Mouse (Mus musculus): ENCODE results near the gene Pold3.

DNA sequence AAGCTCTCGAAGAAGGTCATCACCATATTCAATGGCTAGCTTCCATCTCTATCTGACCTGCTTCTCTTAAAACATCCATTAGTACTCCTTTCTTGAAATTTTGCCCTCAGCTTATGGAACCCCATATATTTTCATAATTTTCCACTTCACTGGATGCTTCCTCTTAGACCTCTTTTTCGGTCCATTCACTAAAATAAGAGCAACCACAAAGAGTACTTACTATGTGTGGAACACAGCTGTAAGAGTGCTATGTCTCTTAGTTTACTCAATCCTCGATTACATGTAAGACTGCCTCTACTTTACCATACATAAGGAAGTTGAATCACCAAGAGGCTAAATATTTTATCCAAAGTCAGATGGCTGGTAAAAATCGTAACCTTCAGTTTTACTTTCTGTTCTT is 16.7 kb downstream of the Pold3 start:
- TF ChIP-seq CTCF (IDR thresholded peaks at IDR 0.05; ENCODE audit: insufficient read depth, low read length): no peak
- TF ChIP-seq POLR2A (IDR thresholded peaks at IDR 0.05; ENCODE audit: borderline replicate concordance, extremely low read depth, low read depth, low read length): no peak
